Mouse (Mus musculus): Measurements from ENCODE around the gene B230217C12Rik. TPM values are rescaled to one million over a fixed set of nuclear protein-coding genes. Genes with fewer than 3 reads are reported as not detected.

The B230217C12Rik gene
- polyA plus RNA-seq, 2 experiments, result 5.3 to 13.3 TPM

DNA sequence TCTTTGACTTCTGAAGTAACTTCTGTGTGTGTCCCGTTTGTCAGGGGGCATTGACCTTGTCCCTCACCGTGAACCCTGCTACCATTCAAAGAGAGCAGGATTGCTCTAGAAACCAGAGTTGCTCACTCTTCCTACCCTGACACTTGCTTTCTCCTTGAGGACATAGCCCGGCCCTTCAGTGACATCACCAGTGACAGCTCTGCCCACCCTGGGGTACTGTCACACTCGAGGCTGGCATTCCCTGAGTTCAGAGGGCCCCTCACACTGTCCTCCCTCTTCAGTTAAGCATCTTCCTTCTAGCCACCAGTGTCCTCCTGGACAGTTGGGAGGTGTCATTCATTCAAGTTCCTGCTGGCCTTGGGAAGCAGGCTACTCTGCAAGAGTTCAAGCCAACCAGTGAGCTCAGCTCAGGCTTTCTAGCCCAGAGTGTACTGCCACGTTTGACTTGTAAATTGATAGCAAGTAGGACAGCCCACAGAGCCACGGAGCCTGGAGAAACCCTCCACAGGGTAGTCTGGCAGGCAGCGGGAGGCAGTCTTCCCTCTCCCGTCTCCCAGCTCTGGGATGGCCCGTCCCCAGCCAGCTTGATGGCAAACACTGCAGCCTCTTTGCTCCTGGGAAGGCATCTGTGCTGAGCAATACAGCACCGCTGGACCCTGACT, 1.7 kb upstream of the B230217C12Rik start:
- H3K27me3 ChIP-seq (ENCODE audit: control insufficient read depth, insufficient read depth, low read length), result no peaks in the 10 kb centered on the region
- no peak for ATAC-seq (ENCODE audit: low FRiP score, low read depth)
- no peaks in the 10 kb centered on the region for H3K9me3 ChIP-seq (ENCODE audit: control insufficient read depth, low read length)
- 32% methylated on average over 10 of the region's 10 CpGs for WGBS
- no peak overlapping the region for H3K4me2 ChIP-seq (replicated peaks; ENCODE audit: low read depth, low read length, severe bottlenecking)
- H3K36me3 ChIP-seq (ENCODE audit: control insufficient read depth, insufficient read depth, low read length), result peaks cover 50% of the 10 kb centered on the region
- 0 out of 2 replicates have a peak overlapping the region, but pooled peaks have one; percentile 43 for H3K27ac ChIP-seq (replicated peaks; ENCODE audit: low read depth, low read length)
- H3K9ac ChIP-seq (ENCODE audit: low read depth, low read length, severe bottlenecking), result no peak overlapping the region
- TF ChIP-seq POLR2A (IDR thresholded peaks at IDR 0.05; ENCODE audit: borderline replicate concordance, extremely low read depth, insufficient read depth, insufficient read length), result no peak
- DNase-seq (ENCODE audit: low spot score), result no peak
- peaks cover 7% of the 10 kb centered on the region; the same call in 1 of the 2 replicates for H3K4me1 ChIP-seq (ENCODE audit: control insufficient read depth, insufficient read depth, low read length)
- H3K4me3 ChIP-seq (replicated peaks; ENCODE audit: low read length), result no peak overlapping the region

DNA sequence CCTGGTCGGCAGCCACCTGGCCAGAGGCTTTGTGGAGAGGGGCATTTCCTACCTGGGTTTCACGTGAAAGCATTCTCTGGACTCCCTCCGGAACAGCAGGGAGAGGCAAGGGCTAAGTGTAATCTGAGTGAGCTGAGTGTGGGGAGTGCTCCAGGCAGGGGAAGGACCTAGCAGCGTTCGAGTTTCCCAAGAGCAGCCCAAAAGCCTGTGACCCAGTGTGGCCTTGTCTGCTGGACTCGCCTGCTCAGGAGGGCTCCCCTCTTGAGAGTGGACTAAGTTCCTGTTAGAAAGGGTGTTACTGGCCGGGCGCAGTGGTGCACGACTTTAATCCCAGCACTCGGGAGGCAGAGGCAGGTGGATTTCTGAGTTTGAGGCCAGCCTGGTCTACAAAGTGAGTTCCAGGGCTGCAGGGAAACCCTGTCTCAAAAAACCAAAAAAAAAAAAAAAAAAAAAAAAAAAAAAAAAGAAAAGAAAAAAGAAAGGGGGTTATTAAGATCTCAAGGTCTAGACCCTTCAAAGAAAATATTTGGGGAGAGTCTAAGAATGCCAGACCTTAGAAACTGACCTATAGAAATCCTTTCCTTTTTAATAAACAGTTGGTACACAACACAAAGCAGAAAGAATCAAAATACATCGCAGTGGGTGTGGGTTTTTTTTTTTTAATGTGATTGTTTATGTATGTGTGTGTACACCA, 992 bp upstream of the B230217C12Rik start:
- DNase-seq (ENCODE audit: low spot score) (no peak), ATAC-seq (ENCODE audit: low FRiP score, low read depth) (no peak)
- Histone ChIP-seq H3K27ac (replicated peaks; ENCODE audit: low read depth, low read length) (0 out of 2 replicates have a peak overlapping the region, but pooled peaks have one; percentile 43), H3K4me2 (replicated peaks; ENCODE audit: low read depth, low read length, severe bottlenecking) (no peak overlapping the region), H3K9me3 (ENCODE audit: control insufficient read depth, low read length) (no peaks in the 10 kb centered on the region), H3K4me3 (replicated peaks; ENCODE audit: low read length) (no peak overlapping the region), H3K4me1 (ENCODE audit: control insufficient read depth, insufficient read depth, low read length) (peaks cover 7% of the 10 kb centered on the region; the same call in 1 of the 2 replicates), H3K36me3 (ENCODE audit: control insufficient read depth, insufficient read depth, low read length) (peaks cover 43% of the 10 kb centered on the region), H3K27me3 (ENCODE audit: control insufficient read depth, insufficient read depth, low read length) (no peaks in the 10 kb centered on the region), H3K9ac (ENCODE audit: low read depth, low read length, severe bottlenecking) (no peak overlapping the region)
- WGBS, result 51% methylated on average over 11 of the region's 11 CpGs
- no peak for TF ChIP-seq POLR2A (IDR thresholded peaks at IDR 0.05; ENCODE audit: borderline replicate concordance, extremely low read depth, insufficient read depth, insufficient read length)

DNA sequence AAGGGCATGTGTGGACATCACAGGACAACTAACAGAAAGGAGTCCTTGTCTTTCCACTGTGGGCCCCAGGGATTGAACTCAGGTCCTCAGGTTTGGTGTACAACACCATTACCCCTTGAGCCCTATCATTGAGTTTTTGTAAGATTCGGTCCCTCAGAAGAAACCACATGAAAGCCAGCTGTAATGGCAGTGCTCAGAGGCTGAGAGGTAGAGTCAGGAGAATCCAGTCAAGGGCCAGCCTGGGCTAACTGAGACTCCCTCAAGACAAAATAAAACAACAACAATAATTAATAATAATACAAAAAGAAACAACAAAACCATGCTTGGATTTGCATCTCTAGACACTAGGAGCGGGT, 467 bp upstream of the B230217C12Rik start:
- no peak for DNase-seq (ENCODE audit: low spot score)
- Histone ChIP-seq H3K9ac (ENCODE audit: low read depth, low read length, severe bottlenecking) (no peak overlapping the region), H3K4me3 (replicated peaks; ENCODE audit: low read length) (peak overlapping the region; percentile 53), H3K27ac (replicated peaks; ENCODE audit: low read depth, low read length) (peak overlapping the region; percentile 77), H3K4me1 (ENCODE audit: control insufficient read depth, insufficient read depth, low read length) (peaks cover 7% of the 10 kb centered on the region; the same call in 1 of the 2 replicates), H3K4me2 (replicated peaks; ENCODE audit: low read depth, low read length, severe bottlenecking) (peak overlapping the region; percentile 63), H3K36me3 (ENCODE audit: control insufficient read depth, insufficient read depth, low read length) (peaks cover 38% of the 10 kb centered on the region), H3K9me3 (ENCODE audit: control insufficient read depth, low read length) (no peaks in the 10 kb centered on the region), H3K27me3 (ENCODE audit: control insufficient read depth, insufficient read depth, low read length) (no peaks in the 10 kb centered on the region)
- no peak for TF ChIP-seq POLR2A (IDR thresholded peaks at IDR 0.05; ENCODE audit: borderline replicate concordance, extremely low read depth, insufficient read depth, insufficient read length)
- ATAC-seq (ENCODE audit: low FRiP score, low read depth), result no peak
- WGBS, result 56% methylated on average over 2 of the region's 2 CpGs

DNA sequence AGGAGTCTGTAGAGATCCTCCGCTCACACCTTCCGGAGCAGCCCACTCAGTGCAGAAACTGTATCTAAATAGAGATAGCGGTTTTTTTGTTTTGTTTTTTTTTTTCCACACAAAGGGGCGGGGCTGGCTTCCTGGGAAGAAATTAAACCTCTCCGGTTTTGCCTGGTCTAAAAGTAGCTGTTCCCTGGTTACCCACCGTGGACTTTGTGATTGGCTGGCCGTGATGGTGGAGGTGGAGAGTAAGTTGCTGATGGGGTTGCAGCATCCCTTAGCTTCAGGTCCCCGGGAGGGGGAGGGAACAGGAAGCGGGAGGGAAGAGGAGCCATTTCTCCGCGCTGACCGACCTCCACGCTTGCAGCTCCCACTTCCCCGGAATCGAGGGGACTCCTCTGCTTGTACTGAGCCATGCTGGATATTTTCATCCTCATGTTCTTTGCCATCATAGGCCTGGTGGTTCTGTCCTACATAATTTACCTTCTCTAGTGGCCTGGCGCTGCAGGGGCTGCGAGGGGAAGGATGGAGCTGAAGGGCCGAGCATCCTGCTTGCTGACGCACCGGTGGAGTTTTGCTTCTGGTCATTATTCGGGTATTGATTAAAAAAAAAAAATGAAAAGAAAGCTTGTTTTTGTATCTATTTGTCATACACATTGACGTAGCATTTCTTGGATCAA, 546 bp downstream of the B230217C12Rik start:
- Histone ChIP-seq H3K27me3 (ENCODE audit: control insufficient read depth, insufficient read depth, low read length) (no peaks in the 10 kb centered on the region), H3K4me3 (replicated peaks; ENCODE audit: low read length) (peak overlapping the region; percentile 53), H3K36me3 (ENCODE audit: control insufficient read depth, insufficient read depth, low read length) (peaks cover 27% of the 10 kb centered on the region), H3K4me2 (replicated peaks; ENCODE audit: low read depth, low read length, severe bottlenecking) (peak overlapping the region; percentile 63), H3K4me1 (ENCODE audit: control insufficient read depth, insufficient read depth, low read length) (peaks cover 7% of the 10 kb centered on the region; the same call in 1 of the 2 replicates), H3K9me3 (ENCODE audit: control insufficient read depth, low read length) (no peaks in the 10 kb centered on the region), H3K9ac (ENCODE audit: low read depth, low read length, severe bottlenecking) (peak overlapping the region; percentile 61), H3K27ac (replicated peaks; ENCODE audit: low read depth, low read length) (peak overlapping the region; percentile 77)
- 1% methylated on average over 22 of the region's 22 CpGs for WGBS
- TF ChIP-seq POLR2A (IDR thresholded peaks at IDR 0.05; ENCODE audit: borderline replicate concordance, extremely low read depth, insufficient read depth, insufficient read length), result peak; percentile 86; the same call in 1 of the 2 replicates
- DNase-seq (ENCODE audit: low spot score), result peak; percentile 84
- ATAC-seq (ENCODE audit: low FRiP score, low read depth), result peak; percentile 91

DNA sequence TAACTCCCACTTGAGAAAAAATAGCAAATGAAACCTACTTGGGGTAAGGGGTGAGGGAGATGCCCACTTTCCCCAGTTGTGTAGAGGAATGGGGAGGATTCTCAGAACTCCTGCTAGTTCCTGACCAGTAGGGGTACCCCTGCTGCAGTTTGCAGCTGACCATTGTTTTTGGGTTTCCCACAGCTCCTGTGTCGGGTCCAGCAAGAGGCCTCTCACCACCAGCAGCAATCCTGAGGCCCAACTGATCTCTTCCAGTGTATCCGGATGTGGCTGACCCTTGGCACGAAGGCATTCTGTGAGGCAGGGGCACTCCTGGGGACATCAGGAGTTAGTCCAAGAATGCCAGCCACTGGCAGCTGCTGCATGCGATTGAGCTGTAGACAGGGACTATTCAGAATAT, 1.4 kb downstream of the B230217C12Rik start:
- Histone ChIP-seq H3K4me2 (replicated peaks; ENCODE audit: low read depth, low read length, severe bottlenecking) (peak overlapping the region; percentile 63), H3K27ac (replicated peaks; ENCODE audit: low read depth, low read length) (no peak overlapping the region), H3K4me3 (replicated peaks; ENCODE audit: low read length) (peak overlapping the region; percentile 53; the same call in 1 of the 2 replicates), H3K27me3 (ENCODE audit: control insufficient read depth, insufficient read depth, low read length) (no peaks in the 10 kb centered on the region), H3K4me1 (ENCODE audit: control insufficient read depth, insufficient read depth, low read length) (peaks cover 7% of the 10 kb centered on the region; the same call in 1 of the 2 replicates), H3K9me3 (ENCODE audit: control insufficient read depth, low read length) (no peaks in the 10 kb centered on the region), H3K9ac (ENCODE audit: low read depth, low read length, severe bottlenecking) (0 out of 2 replicates have a peak overlapping the region, but pooled peaks have one; percentile 40), H3K36me3 (ENCODE audit: control insufficient read depth, insufficient read depth, low read length) (peaks cover 19% of the 10 kb centered on the region)
- 45% methylated on average over 4 of the region's 4 CpGs for WGBS
- ATAC-seq (ENCODE audit: low FRiP score, low read depth) (no peak), DNase-seq (ENCODE audit: low spot score) (no peak)
- no peak for TF ChIP-seq POLR2A (IDR thresholded peaks at IDR 0.05; ENCODE audit: borderline replicate concordance, extremely low read depth, insufficient read depth, insufficient read length)

Data from limb, embryonic 14.5 days (tissue).